Mouse (Mus musculus) forebrain, embryonic 16.5 days (tissue): ENCODE measurements around the gene Pcsk2. TPM values are rescaled to one million over a fixed set of nuclear protein-coding genes. Genes with fewer than 3 reads are reported as not detected.

ENCODE experiments used
- ATAC-seq: fragments of 200-750 bp; cut with Nextera tagmentation; 2 replicates; pipeline ENCODE4 v1.8.0; 2017; ENCODE audit warnings: mild to moderate bottlenecking, moderate library complexity
- H3K27ac ChIP-seq: fragments of 300-500 bp; sonication (generic); 2 replicates; pipeline ENCODE4 v1.5.1; 2014; ENCODE audit warnings: low read length, control low read depth
- H3K27me3 ChIP-seq: fragments of 300-500 bp; sonication (generic); replicated peaks from 2 replicates; pipeline ENCODE4 v1.6.1; 2014; ENCODE audit warnings: low read length; ENCODE audit not compliant: control insufficient read depth, insufficient read depth
- H3K36me3 ChIP-seq: fragments of 300-500 bp; sonication (generic); 2 replicates; pipeline ENCODE4 v1.6.1; 2014; ENCODE audit not compliant: control insufficient read depth, insufficient read depth
- H3K4me1 ChIP-seq: fragments of 300-500 bp; sonication (generic); replicated peaks from 2 replicates; pipeline ENCODE4 v1.6.1; 2014; ENCODE audit warnings: low read length; ENCODE audit not compliant: control insufficient read depth, insufficient read depth
- H3K4me2 ChIP-seq: fragments of 300-500 bp; sonication (generic); 2 replicates; pipeline ENCODE4 v1.6.1; 2014; ENCODE audit warnings: mild to moderate bottlenecking, low read length, control low read depth
- H3K4me3 ChIP-seq: fragments of 300-500 bp; sonication (generic); replicated peaks from 2 replicates; pipeline ENCODE4 v1.5.1; 2014; ENCODE audit warnings: mild to moderate bottlenecking, low read length, control low read depth
- H3K9ac ChIP-seq: fragments of 300-500 bp; sonication (generic); replicated peaks from 2 replicates; pipeline ENCODE4 v1.6.1; 2014; ENCODE audit warnings: low read depth, low read length, control low read depth
- H3K9me3 ChIP-seq: fragments of 300-500 bp; sonication (generic); 2 replicates; pipeline ENCODE4 v1.6.1; 2016; ENCODE audit warnings: low read length; ENCODE audit not compliant: control insufficient read depth
- WGBS: fragments of 180-500 bp; shearing (Covaris S2); extraction: QIAGEN DNeasy Blood & Tissue Kit; methylation state at CpG from one replicate; pipeline ENCODE4 v1.1.7; 2014; 5-methylcytosine and 5-hydroxymethylcytosine counted together
- polyA plus RNA-seq: library from polyadenylated mRNA; unstranded; fragments of >200 nt; fragmentation: Nextera tagmentation; extraction: Ambion mirVana; gene quantifications from 2 replicates; pipeline ENCODE4 v1.2.1, GENCODE M21; 2015

Pcsk2 gene
- polyA plus RNA-seq, 1 experiment from 2014 or later, result 12.5 TPM

GRCm38 (mm10) chr2:143835820-143836219 is 289.9 kb downstream of the Pcsk2 start:
- Histone ChIP-seq H3K4me1 (0 out of 2 replicates have a peak, but pooled peaks cover 3% of the 10 kb centered on the region), H3K9me3 (no peaks in the 10 kb centered on the region), H3K27me3 (no peaks in the 10 kb centered on the region), H3K9ac (no peak overlapping the region), H3K27ac (no peak overlapping the region), H3K4me3 (no peak overlapping the region), H3K36me3 (no peaks in the 10 kb centered on the region), H3K4me2 (no peak overlapping the region)
- no peak for ATAC-seq
- 88% methylated on average over 7 of the region's 7 CpGs for WGBS

- Histone ChIP-seq H3K9me3 (no peaks in the 10 kb centered on the region), H3K27me3 (no peaks in the 10 kb centered on the region), H3K36me3 (no peaks in the 10 kb centered on the region), H3K4me1 (0 out of 2 replicates have a peak, but pooled peaks cover 3% of the 10 kb centered on the region), H3K4me2 (peak overlapping the region; percentile 47), H3K27ac (no peak overlapping the region), H3K9ac (peak overlapping the region; percentile 35; the same call in 1 of the 2 replicates), H3K4me3 (peak overlapping the region; percentile 17; the same call in 1 of the 2 replicates)
- peak; percentile 74 for ATAC-seq
- WGBS, result 1% methylated on average over 8 of the region's 8 CpGs
These were observed 291.3 kb downstream of the Pcsk2 start for GRCm38 (mm10) chr2:143837291-143837701.

- Histone ChIP-seq H3K4me3 (no peak overlapping the region), H3K27me3 (no peaks in the 10 kb centered on the region), H3K4me1 (0 out of 2 replicates have a peak, but pooled peaks cover 3% of the 10 kb centered on the region), H3K9ac (no peak overlapping the region), H3K4me2 (no peak overlapping the region), H3K9me3 (no peaks in the 10 kb centered on the region), H3K27ac (no peak overlapping the region), H3K36me3 (no peaks in the 10 kb centered on the region)
- no peak for ATAC-seq
- WGBS, result 62% methylated on average over 5 of the region's 5 CpGs
These were observed 292.7 kb downstream of the Pcsk2 start for GRCm38 (mm10) chr2:143838698-143839097.

GRCm38 (mm10) chr2:143839458-143839857 is 293.5 kb downstream of the Pcsk2 start:
- Histone ChIP-seq H3K4me2 (no peak overlapping the region), H3K4me1 (0 out of 2 replicates have a peak, but pooled peaks cover 3% of the 10 kb centered on the region), H3K27ac (no peak overlapping the region), H3K27me3 (no peaks in the 10 kb centered on the region), H3K36me3 (no peaks in the 10 kb centered on the region), H3K9me3 (no peaks in the 10 kb centered on the region), H3K9ac (no peak overlapping the region), H3K4me3 (no peak overlapping the region)
- no peak for ATAC-seq
- 89% methylated on average over 2 of the region's 2 CpGs for WGBS

GRCm38 (mm10) chr2:143840895-143841294 is 294.9 kb downstream of the Pcsk2 start:
- 75% methylated on average over 6 of the region's 6 CpGs for WGBS
- Histone ChIP-seq H3K4me3 (no peak overlapping the region), H3K27me3 (no peaks in the 10 kb centered on the region), H3K4me2 (no peak overlapping the region), H3K27ac (no peak overlapping the region), H3K36me3 (no peaks in the 10 kb centered on the region), H3K9me3 (no peaks in the 10 kb centered on the region), H3K4me1 (0 out of 2 replicates have a peak, but pooled peaks cover 3% of the 10 kb centered on the region), H3K9ac (no peak overlapping the region)
- no peak for ATAC-seq

GRCm38 (mm10) chr2:143841536-143841935 is 295.6 kb downstream of the Pcsk2 start:
- H3K36me3 ChIP-seq, result no peaks in the 10 kb centered on the region
- no peak for ATAC-seq
- H3K9ac ChIP-seq, result no peak overlapping the region
- H3K27me3 ChIP-seq, result no peaks in the 10 kb centered on the region
- no peak overlapping the region for H3K4me3 ChIP-seq
- WGBS, result 71% methylated on average over 7 of the region's 7 CpGs
- H3K4me2 ChIP-seq, result no peak overlapping the region
- no peak overlapping the region for H3K27ac ChIP-seq
- H3K4me1 ChIP-seq, result 0 out of 2 replicates have a peak, but pooled peaks cover 3% of the 10 kb centered on the region
- H3K9me3 ChIP-seq, result no peaks in the 10 kb centered on the region

- Histone ChIP-seq H3K4me3 (no peak overlapping the region), H3K4me2 (no peak overlapping the region), H3K36me3 (no peaks in the 10 kb centered on the region), H3K27me3 (no peaks in the 10 kb centered on the region), H3K9ac (no peak overlapping the region), H3K4me1 (no peaks in the 10 kb centered on the region), H3K9me3 (no peaks in the 10 kb centered on the region), H3K27ac (no peak overlapping the region)
- ATAC-seq, result no peak
- WGBS, result 65% methylated on average over 5 of the region's 5 CpGs
These were observed 298.8 kb downstream of the Pcsk2 start for GRCm38 (mm10) chr2:143844779-143845178.

GRCm38 (mm10) chr2:143846799-143847198 is 300.8 kb downstream of the Pcsk2 start:
- Histone ChIP-seq H3K27me3 (no peaks in the 10 kb centered on the region), H3K27ac (no peak overlapping the region), H3K9ac (no peak overlapping the region), H3K4me2 (no peak overlapping the region), H3K9me3 (no peaks in the 10 kb centered on the region), H3K4me1 (peaks cover 6% of the 10 kb centered on the region; the same call in 1 of the 2 replicates), H3K4me3 (no peak overlapping the region), H3K36me3 (no peaks in the 10 kb centered on the region)
- ATAC-seq, result no peak
- 71% methylated on average over 4 of the region's 4 CpGs for WGBS

- no peaks in the 10 kb centered on the region for H3K27me3 ChIP-seq
- H3K27ac ChIP-seq, result no peak overlapping the region
- H3K9me3 ChIP-seq, result no peaks in the 10 kb centered on the region
- H3K36me3 ChIP-seq, result no peaks in the 10 kb centered on the region
- 79% methylated on average over 3 of the region's 3 CpGs for WGBS
- no peak for ATAC-seq
- H3K4me2 ChIP-seq, result no peak overlapping the region
- no peak overlapping the region for H3K9ac ChIP-seq
- H3K4me1 ChIP-seq, result peaks cover 9% of the 10 kb centered on the region; the same call in 1 of the 2 replicates
- no peak overlapping the region for H3K4me3 ChIP-seq
These were observed 301.3 kb downstream of the Pcsk2 start for GRCm38 (mm10) chr2:143847291-143847690.
